Comparison of ENCODE assay signal across 16 mouse cellular contexts in the genomic region with DNA sequence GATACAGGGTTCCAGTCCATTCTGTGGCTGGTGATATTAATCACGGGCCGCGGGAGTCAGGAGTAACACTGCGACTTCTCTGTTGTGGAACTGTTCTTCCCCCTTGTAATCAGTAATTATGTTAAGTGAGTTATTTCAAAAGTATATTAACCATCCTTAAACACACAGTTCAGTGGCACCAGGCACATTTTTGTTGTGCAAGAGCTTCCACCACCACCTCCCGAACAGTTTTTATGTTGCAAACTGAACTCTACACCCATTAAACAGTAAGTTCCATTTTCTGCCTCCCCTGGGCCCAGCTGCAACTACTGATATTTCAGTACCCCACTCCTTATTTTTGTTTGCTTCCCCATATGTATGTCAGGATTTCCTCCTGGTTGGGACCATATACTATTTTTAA. TPM values are rescaled to one million over a fixed set of nuclear protein-coding genes. Genes with fewer than 3 reads are reported as not detected.
"Had no signal": no experiment of that assay in that cellular context is flagged by ENCODE, and none has a peak within 500 bp of the region (broad histone marks: within the 10 kb centered on the region; RNA-seq: fewer than 3 reads in every experiment).

No protein-coding gene starts in this region.

- DNase-seq: liver, embryonic 13.5 days; lung, adult 2 months; lung, postnatal 36 days; right cerebral cortex, adult 18-20 months; right cerebral cortex, postnatal 25 days; thymus, postnatal 36 days had no signal

- H3K27ac ChIP-seq: hindbrain, embryonic 14.5 days; intestine, embryonic 15.5 days; layer of hippocampus, adult 2 months; limb, embryonic 12.5 days; liver, embryonic 13.5 days; neural tube, embryonic 15.5 days had no signal

- H3K9me3 ChIP-seq: intestine, embryonic 15.5 days; limb, embryonic 12.5 days; liver, embryonic 13.5 days; megakaryocyte, embryonic 14.5 days; neural tube, embryonic 15.5 days had no signal

- H3K4me3 ChIP-seq: intestine, embryonic 15.5 days; layer of hippocampus, adult 2 months; limb, embryonic 12.5 days; liver, embryonic 13.5 days; megakaryocyte, embryonic 14.5 days; myocyte; neural tube, embryonic 15.5 days had no signal

- H3K4me2 ChIP-seq: hindbrain, embryonic 14.5 days; intestine, embryonic 15.5 days; limb, embryonic 12.5 days; liver, embryonic 13.5 days; midbrain, embryonic 11.5 days; neural tube, embryonic 15.5 days had no signal

- H3K36me3 ChIP-seq: intestine, embryonic 15.5 days; limb, embryonic 12.5 days; liver, embryonic 13.5 days; neural tube, embryonic 15.5 days had no signal

- H3K27me3 ChIP-seq: intestine, embryonic 15.5 days; limb, embryonic 12.5 days; liver, embryonic 13.5 days; neural tube, embryonic 15.5 days had no signal

- H3K9ac ChIP-seq: hindbrain, embryonic 14.5 days; intestine, embryonic 15.5 days; limb, embryonic 12.5 days; liver, embryonic 13.5 days; neural tube, embryonic 15.5 days had no signal

- H3K4me1 ChIP-seq: liver, embryonic 13.5 days; neural tube, embryonic 15.5 days had no signal

- ATAC-seq: intestine, embryonic 15.5 days; lung, postnatal 0 days had no signal

RNA-seq across cellular contexts. Expression of a gene that starts 22.1 kb away (rescaled TPM):
- polyA plus RNA-seq: midbrain, embryonic 11.5 days had no signal

RNA-seq across cellular contexts. Expression of a gene that starts 34.3 kb away (rescaled TPM):
- polyA plus RNA-seq: hindbrain, embryonic 14.5 days; midbrain, embryonic 11.5 days; neural tube, embryonic 11.5 days had no signal
